Mouse (Mus musculus) regulatory T cell (primary cell): ENCODE measurements at regions not wholly inside any gene's neighbourhood (a gene's known extent, or its start where the extent isn't known, plus 50 kb on each side); places are given as distances from the start of the nearest gene placed in this dataset.

Source experiments
- in situ Hi-C: fragments of 300-600 bp; cut with MboI, MseI; formaldehyde crosslinking; loops from one replicate; pipeline ENCODE4 v1.15.1; 2025; ENCODE audit warnings: high pct_unique_total_duplicates

DNA sequence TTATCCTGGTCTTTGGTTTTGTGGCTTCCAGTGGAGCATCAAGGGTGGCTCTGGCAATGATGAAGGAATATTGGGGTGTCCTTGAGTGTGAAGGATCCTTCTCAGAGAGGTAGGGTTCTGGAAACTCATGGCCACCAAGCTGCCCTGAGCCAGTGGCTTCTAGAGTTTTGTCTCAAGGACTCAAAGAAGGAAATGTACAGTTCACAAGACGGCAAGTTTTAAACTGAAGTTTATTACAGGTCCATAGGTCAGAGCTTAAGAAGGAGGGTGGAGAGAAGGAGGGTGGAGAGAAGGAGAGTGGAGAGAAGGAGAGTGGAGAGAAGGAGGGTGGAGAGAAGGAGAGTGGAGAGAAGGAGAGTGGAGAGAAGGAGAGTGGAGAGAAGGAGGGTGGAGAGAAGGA, 178.0 kb downstream of the Wdr11 start:
- in situ Hi-C loops, result loop anchor here (10.0 kb wide), 1 partner anchor 185 kb away; no protein-coding TSS in a partner anchor

DNA sequence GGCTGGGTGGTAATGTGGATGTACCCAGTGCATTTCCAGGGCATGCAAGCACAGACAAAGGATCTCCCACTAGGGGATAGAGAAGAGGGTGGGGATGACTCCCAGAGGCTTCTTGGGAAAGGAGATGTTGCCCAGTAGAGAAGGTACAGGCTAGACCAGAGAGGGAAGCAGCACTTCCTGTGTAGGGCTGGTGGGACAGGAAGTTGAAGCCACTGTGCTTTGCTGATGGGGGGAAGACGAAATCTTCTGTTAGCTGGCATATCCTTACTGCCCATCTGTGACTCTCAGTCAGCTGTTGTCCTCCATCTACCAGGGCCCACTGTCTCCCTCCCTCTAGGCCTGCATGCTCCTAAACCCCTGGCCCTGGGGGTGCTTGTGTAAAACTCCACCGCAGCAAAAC, 180.2 kb downstream of the Wdr11 start:
- in situ Hi-C loops, result no loop called here

DNA sequence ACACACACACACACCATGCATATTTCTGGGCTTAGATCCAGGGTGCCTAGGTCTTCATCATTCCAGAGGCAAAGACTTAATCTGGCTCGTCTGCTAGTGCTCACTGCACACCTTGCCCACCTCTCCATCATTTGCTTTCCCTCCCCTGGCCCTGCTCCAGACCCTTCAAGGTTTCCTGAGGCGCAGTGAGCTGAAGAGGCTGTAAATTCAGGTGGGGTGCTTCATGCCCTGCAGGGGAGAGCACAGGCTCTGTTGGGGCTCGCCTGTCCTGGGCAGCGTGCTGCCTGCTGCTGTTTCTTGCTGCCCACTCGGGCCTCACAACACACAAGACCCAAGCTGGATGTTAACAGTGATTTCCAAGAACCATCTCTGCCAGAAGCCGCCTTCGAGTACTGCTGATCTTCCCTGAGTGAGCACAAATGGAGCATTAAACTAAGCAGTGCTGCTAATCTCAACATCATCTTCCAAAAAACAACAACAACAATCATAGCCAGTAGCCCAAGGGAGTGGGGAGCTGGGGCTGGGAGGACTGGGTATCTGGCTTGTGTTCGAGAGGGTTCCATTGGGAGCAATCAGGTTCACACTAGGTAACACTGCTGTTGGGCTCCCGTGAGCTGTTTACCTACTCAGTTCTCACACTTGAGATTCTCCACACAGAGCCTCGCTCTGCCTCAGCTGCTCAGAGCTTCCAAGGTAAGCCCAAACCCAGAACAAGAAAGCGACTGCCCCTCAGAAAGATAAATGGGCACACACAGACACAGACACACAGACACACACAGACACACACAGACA, 181.1 kb downstream of the Wdr11 start:
- in situ Hi-C loops, result no loop called here

DNA sequence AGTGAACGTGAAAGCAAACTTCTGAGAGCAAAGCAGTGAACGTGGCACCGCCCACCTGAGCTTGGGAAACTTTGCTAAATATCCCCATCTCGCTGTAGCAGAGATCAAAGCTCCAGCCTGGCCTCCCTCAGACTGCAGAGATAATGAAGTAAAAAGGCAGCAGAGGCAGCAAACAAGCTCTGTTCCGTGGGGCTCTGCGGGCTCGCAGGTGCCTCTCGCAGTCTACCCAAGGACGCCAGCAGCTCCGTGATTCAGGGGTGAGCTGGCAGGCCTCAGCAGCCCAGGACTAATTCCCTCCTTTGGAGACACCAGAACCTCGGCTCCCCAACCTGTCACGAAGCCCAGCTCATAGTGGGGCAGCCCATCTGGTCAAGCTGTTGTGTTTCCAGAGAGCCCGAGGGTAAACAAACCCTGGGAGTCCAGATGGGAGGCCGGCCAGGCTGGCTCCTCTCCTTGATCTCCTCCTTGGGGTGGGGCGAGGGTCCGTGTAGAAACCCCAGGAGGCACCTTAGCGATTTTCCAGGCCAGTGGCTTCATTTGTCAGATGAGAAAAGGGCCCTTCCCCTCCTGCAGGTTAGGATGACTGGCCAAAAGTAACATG, 182.7 kb downstream of the Wdr11 start:
- in situ Hi-C loops, result no loop called here

DNA sequence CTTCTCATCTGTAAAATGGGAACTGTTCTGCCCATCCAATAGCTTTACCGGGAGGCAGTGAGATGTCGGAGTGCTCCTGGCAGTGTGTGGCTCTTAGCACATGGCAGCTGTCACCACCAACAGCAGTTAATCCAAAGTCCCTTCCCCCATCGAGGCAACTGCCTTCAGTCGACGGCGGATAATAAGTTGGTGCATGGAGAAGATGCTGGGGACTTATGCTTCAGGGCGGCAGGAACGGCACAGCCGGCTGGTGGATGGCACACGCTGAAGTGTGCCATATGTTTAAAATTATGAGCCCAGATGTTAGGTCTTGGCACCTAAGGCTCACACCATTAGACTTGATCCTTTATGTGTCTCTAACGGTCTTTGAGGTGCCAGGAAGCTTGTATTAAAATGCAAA, 183.5 kb downstream of the Wdr11 start:
- in situ Hi-C loops, result no loop called here

DNA sequence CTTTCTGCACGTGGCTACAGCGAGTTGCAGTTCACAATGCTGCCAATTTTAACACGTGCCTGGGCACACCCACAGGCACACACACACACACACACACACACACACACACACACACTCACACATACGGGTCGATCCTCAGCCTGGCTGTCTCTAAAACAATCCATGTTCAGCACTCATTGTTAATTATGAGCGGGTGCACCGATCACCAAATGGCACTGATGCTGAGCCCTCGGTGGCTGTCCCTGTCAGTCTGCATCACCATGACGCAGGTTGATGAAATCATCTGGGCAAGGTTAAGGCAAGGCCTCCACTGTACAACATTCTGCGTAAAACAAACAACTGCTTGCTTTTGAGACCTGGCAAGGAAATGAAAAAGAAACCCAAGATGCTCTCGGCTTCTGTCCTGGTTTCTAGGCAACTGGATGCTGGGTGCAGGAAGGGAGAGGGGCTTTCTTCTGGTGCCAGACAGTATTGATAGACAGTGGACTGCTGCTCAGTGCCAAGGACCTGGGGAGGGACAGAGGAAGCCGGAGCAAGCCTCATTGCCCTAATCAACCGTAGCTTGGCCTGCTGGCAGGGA, 187.3 kb downstream of the Wdr11 start:
- in situ Hi-C loops, result no loop called here

DNA sequence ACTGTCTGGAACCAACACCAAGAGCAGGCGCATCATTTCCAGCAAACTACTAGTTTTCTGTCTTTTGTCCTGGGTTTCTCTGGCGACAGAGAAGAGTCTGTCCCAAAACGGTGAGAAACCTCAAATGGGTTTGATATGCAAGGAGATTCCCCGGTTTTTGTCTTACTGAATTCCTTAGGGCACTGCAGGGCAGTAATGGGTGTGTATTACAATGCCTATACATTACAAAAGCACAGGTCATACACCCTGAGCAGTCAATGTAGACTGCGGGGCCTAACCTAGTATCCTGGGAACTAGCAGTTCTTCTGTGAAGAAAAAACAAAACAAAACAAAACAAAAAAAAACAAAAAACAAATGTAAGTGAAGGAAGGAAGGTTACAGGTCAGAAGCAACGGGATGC, 188.3 kb downstream of the Wdr11 start:
- in situ Hi-C loops, result no loop called here

DNA sequence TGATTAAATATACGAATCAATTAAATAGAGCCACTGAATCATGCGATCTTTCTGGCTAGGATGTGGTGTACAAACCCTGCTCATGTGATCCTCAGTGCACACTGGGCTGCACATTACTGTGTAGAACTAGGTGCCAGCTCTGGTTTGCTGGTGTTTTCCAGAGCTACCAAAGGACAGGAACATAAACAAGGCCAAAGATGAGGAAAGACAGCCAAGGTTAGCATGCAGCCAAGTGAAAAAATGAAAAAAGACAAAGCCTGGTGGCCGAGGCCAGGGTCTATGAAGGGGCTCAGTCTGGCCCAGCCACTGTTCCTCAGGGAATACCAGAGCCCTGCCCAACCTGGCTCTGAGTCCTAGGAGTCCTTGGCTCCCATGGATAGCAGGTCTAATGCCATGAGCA, 190.1 kb downstream of the Wdr11 start:
- in situ Hi-C loops, result no loop called here

DNA sequence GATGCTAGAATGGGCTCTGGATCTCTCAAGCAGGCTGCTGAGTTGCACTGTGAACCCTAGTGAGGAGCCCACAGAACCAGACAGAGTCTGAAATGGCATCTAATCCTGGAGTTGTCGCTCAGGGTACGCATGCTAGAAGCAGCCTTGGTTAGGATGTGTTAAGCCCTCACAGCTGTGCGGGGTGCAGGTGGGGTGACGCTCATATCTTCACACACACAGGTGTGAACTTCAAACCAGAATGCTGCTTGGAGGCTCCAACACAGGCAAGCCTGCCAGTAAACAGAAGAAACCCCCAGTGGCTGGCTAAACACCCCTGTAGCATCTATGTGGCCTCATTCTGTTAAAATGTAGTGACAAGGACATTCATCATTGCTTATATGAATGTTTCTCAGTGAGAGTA, 193.3 kb downstream of the Wdr11 start:
- in situ Hi-C loops, result no loop called here

DNA sequence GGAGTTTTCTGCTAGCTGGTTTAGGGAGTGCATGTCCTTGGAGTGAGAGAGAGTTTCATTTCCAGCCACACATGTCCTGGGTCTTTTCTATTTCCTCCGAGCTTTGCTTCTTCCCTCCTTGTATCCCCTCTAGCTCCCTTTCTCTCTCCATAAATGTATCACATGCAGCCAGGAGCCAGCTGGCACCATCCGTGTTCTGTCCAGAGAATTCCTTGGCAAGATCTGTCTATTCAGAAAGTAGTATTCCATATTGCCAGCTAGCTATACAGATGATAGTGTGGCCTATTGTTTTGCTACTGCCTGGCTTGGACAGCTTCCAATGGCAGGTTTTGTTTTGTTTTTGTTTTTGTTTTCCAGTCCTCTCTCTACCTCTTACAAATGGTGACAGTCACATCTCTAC, 195.3 kb downstream of the Wdr11 start:
- in situ Hi-C loops, result no loop called here

DNA sequence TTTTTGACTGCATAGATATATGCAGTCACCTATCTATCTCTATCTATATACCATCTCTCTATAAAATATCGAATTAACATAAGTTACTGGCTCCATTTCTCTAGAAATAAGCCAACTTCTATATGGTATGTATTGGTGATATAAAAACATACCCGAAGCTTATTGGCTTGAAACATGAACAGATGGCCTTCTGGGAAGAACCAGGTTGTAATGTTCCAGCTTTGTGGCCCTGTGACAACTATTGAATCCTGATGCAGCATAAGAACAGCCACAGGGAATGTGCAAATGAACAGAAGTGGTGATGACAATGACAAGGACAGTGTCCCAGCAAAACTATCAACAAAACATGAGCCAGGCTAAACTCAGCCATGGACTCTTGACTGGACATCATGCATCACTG, 196.1 kb downstream of the Wdr11 start:
- in situ Hi-C loops, result no loop called here

DNA sequence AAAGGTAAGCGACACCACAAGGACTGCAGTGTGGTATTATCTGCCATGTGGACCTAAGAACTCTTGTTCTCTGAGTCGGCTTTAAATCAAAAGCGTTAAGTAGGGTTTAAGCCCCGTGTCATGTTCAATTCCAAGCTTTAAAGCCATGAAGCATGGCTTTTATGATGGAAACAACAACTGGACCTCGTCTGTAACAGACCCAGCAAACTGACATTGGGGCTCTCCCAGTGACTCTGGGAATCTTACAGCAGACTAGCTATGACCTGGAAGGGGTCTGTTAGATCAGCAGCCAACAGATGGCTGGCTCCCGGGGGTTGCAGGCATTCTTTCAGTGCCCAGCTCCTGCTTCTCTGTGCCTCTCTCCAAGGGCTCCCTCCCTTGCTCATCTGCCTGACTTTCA, 197.8 kb downstream of the Wdr11 start:
- in situ Hi-C loops, result no loop called here

DNA sequence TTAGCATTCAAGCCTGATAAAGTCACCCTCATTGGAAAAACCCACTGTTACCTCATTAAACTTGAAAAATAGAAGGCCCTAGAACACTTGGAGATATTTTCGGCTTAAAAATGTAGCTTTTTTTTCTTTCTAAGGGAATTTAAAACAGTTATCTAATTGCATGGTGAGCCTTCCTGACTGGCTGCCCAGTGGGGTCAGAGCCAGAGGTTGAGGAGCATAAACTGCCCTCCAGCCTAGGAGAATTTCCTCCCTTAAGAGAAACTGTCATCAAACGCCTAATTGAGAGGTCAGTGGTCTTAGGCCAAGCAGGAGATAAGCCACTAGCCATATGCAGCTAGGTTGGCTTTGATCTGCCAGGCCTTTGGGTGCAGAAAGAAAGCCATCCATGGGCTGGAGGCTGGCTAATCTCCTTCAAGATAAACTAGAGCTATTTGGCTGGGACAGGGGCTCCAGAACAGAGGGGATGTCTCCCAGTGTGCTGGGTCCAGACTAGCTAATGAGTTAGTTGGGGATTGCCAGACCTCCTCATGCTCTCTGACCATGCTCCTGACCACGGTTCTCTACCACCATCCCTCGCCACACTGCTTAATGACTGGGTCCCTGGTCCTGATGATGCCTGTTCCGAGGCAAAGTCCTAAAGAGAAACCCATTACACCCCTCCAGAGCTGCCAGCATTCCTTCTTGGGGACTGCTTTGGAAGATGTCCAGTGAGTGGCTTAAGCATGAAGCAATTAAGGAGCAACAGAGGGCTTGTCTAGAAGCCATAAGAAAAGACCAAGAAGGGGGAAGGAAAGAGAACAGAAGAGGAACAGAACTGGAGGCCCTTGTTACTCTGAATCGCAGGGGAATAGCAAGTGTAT, 199.2 kb downstream of the Wdr11 start:
- in situ Hi-C loops, result no loop called here

DNA sequence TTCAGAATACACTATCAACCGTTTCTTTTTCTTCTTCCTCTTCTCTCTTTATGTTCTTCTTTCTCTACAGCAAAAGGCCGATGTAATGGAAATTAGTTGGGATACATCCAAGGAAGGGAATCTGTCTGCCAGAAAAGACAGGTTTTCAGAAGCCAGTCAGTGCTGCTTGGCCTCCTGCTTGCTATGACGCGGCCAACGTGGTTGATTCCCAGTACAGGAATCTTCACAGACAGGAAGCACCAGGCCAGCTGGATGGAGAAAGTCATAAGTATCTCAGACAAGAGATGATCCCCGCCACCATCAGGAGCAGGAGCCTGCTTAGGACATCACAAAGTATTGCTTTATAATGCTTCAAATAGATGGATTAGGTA, 199.8 kb downstream of the Wdr11 start:
- in situ Hi-C loops, result no loop called here

DNA sequence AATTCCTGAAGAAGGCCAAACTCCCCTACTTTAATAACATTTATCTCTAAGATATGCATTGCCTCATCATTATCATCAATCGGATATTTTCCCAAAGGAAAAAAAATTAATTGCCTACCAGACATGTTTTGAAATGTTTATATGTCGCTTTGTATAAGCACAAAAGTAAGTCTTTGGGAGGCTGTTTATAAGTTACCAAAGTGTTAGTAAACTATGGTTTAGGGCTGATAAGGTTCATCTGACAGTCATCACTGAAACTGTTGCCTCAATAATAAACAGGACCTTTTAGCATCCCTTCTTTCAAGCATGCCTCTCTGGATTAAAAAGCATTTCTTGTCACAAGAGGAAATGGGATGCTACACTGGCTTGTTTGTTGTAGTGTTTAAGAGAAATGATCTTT, 202.1 kb downstream of the Wdr11 start:
- in situ Hi-C loops, result no loop called here

DNA sequence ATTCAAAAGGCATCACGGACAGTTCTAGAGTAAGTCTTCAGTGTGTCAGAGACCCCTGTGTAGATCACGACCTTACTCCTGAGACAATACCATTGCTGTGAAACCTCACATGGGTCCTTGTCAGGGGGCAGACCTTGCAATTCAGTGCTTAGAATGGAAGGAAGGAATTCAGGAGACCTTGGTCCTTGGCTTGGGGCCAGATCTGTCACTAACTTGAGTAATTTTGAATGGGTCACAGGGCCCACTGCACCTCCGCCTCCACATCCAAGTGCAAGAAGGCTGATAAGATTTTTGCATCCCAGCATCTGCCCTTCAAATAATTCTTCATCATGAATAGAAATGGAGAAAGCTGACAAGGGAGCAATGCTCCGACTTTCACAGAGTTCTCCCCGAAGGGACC, 202.6 kb downstream of the Wdr11 start:
- in situ Hi-C loops, result no loop called here

DNA sequence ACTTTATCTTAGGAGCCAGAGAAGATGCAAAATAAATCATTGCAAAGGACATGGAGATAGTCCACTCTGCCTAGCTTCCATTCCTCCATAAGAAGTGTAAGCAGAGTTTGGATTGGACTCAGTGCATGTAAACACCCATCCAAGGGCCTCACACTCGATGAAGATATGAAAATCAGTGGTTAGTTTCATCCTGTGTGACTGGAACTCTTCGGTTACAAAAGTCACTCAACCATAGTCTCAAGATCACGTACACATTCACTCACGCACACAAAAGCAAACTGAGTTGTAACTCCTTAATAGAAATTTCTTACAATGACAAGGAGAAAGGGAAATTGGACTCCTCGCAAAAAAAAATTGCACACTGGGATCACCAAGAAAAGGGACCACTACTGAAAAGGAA, 206.9 kb downstream of the Wdr11 start:
- in situ Hi-C loops, result no loop called here

DNA sequence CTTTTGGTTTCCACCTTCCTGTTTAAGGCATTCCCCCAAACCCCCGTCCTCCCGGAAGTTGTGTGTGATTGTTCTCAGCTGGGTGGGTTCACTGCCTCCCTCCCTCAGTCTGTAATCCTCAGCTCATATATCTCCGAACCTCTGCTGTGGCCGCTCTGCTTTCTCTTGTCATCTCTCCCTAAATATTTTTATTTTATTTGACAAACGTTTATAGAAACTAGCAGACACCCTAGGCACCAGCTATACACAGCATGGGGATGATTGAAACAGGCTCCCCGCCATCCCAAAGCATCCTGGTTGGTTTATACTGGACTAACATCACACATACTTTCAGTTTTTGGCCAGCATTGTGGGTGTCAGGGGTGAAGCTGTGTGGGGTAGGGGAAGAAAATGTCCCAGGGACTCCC, 208.8 kb downstream of the Wdr11 start:
- in situ Hi-C loops, result no loop called here

DNA sequence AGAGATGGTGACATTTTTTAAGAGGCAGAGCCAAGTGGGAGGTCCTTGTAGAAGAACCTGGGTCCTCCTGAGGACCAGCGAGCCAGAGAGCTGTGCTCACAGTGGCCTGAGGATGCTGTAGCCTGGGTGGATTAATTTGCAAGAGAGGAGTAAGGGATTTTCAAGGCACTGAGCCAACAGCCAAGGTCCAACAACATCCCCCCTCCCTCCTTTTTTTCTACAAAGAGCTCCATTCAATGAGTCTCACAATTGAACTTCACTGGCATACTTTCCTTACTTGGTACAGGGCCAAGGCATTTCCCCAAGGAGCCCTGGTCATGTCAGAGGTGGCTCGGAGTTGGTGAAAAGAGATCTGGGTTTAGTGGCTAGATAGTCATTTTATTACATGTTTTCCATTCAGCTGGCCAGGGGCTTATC, 209.8 kb downstream of the Wdr11 start:
- in situ Hi-C loops, result no loop called here

DNA sequence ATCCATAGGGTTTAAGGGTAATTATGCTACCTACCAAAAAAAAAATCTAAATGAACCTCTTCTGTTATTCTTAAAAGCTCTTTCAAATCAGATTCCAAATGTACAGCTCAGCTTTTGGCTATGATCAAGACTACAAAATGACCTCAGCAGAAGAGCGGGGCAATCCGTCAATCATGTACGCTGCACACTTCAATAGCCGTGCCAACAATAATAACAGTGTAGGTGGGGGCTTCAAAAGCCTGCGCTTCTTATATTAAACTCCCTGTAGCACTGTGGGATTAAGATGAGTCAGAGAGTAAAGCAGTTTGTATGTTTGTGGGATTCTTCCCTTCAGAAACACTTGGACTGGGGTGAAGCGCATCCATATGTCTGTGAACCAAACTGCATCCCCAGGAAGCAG, 210.5 kb downstream of the Wdr11 start:
- in situ Hi-C loops, result no loop called here

DNA sequence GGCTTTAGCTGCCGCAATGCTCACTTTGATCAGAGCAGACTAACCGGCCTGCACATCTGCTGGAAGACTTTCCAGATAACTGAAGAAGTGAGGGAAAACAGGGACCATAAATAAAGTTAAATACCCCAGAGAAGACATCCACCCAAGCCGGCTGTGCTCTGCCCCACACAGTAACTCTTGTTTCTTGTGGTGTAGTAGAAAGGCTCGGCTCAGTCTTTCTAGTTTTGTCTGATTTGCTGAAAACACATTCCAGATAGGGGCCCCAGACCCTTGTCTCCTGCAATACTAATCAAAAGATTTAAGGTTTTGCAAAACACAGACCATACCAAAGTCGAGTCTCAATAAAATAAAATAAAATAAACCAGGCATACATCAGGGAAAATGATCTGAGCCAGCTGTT, 213.7 kb downstream of the Wdr11 start:
- in situ Hi-C loops, result no loop called here

DNA sequence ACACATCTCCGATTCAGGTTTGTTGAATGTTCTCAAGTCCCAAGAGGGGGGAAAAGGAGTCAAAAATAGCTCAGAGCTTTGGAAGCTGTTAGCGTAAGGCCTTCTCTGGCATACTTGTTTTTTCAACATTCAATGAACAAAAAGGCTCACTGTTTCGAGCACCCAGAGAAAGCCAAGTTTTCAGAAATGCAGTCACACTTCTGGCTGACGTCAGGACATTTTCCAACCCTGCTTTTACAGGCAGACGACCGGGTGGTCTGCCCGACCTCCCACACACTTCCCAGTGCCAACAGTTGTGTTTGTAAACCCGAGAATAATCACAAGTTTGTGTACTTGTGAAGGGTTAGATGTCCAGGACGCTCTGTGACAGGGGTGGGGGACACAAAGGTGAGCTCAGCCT, 218.5 kb downstream of the Wdr11 start:
- in situ Hi-C loops, result no loop called here
